Mouse (Mus musculus): Measurements from ENCODE around the gene Foxs1. TPM values are rescaled to one million over a fixed set of nuclear protein-coding genes. Genes with fewer than 3 reads are reported as not detected.
A peak's percentile ranks its signal among the peaks of the same experiment; 100 is the strongest.

The Foxs1 gene
- polyA plus RNA-seq, 1 experiment from 2014 or later: 6.1 TPM

- Histone ChIP-seq H3K27ac (ENCODE audit: low read length) (no peak overlapping the region), H3K27me3 (ENCODE audit: control insufficient read depth, insufficient read depth, low read length) (peaks cover 86% of the 10 kb centered on the region), H3K4me1 (ENCODE audit: control insufficient read depth, insufficient read depth, low read length) (peaks cover 7% of the 10 kb centered on the region), H3K36me3 (ENCODE audit: control insufficient read depth, insufficient read depth) (no peaks in the 10 kb centered on the region), H3K4me2 (ENCODE audit: low read depth, low read length) (no peak overlapping the region), H3K4me3 (ENCODE audit: low read length) (no peak overlapping the region), H3K9me3 (replicated peaks; ENCODE audit: control insufficient read depth, low read length) (no peaks in the 10 kb centered on the region), H3K9ac (ENCODE audit: low read length) (no peak overlapping the region)
- WGBS: 79% methylated on average over 5 of the region's 5 CpGs
- ATAC-seq (replicated peaks; ENCODE audit: extremely low read depth, insufficient read depth, low FRiP score): no peak
These were observed 15.5 kb upstream of the Foxs1 start for GRCm38 (mm10) chr2:152948438-152949020.

GRCm38 (mm10) chr2:152947098-152947497 is 14.1 kb upstream of the Foxs1 start:
- Histone ChIP-seq H3K4me3 (ENCODE audit: low read length) (no peak overlapping the region), H3K27ac (ENCODE audit: low read length) (no peak overlapping the region), H3K4me1 (ENCODE audit: control insufficient read depth, insufficient read depth, low read length) (peaks cover 17% of the 10 kb centered on the region), H3K36me3 (ENCODE audit: control insufficient read depth, insufficient read depth) (no peaks in the 10 kb centered on the region), H3K9me3 (replicated peaks; ENCODE audit: control insufficient read depth, low read length) (no peaks in the 10 kb centered on the region), H3K27me3 (ENCODE audit: control insufficient read depth, insufficient read depth, low read length) (peaks cover 93% of the 10 kb centered on the region), H3K9ac (ENCODE audit: low read length) (no peak overlapping the region), H3K4me2 (ENCODE audit: low read depth, low read length) (no peak overlapping the region)
- no peak for ATAC-seq (replicated peaks; ENCODE audit: extremely low read depth, insufficient read depth, low FRiP score)
- 53% methylated on average over 7 of the region's 7 CpGs for WGBS

GRCm38 (mm10) chr2:152944013-152944412 is 11.0 kb upstream of the Foxs1 start:
- H3K4me1 ChIP-seq (ENCODE audit: control insufficient read depth, insufficient read depth, low read length): peaks cover 10% of the 10 kb centered on the region
- WGBS: 50% methylated on average over 9 of the region's 9 CpGs
- H3K9me3 ChIP-seq (replicated peaks; ENCODE audit: control insufficient read depth, low read length): no peaks in the 10 kb centered on the region

GRCm38 (mm10) chr2:152943568-152943967 is 10.6 kb upstream of the Foxs1 start:
- Histone ChIP-seq H3K4me2 (ENCODE audit: low read depth, low read length) (peak overlapping the region; percentile 84), H3K9me3 (replicated peaks; ENCODE audit: control insufficient read depth, low read length) (no peaks in the 10 kb centered on the region), H3K27ac (ENCODE audit: low read length) (no peak overlapping the region), H3K4me1 (ENCODE audit: control insufficient read depth, insufficient read depth, low read length) (peaks cover 10% of the 10 kb centered on the region), H3K4me3 (ENCODE audit: low read length) (peak overlapping the region; percentile 55), H3K27me3 (ENCODE audit: control insufficient read depth, insufficient read depth, low read length) (peaks cover 77% of the 10 kb centered on the region), H3K36me3 (ENCODE audit: control insufficient read depth, insufficient read depth) (no peaks in the 10 kb centered on the region), H3K9ac (ENCODE audit: low read length) (no peak overlapping the region)
- 10% methylated on average over 8 of the region's 8 CpGs for WGBS
- no peak for ATAC-seq (replicated peaks; ENCODE audit: extremely low read depth, insufficient read depth, low FRiP score)

More at GRCm38 (mm10) chr2:152944013-152944412, 11.0 kb upstream of the Foxs1 start:
- Histone ChIP-seq H3K4me2 (ENCODE audit: low read depth, low read length) (no peak overlapping the region), H3K36me3 (ENCODE audit: control insufficient read depth, insufficient read depth) (no peaks in the 10 kb centered on the region), H3K9ac (ENCODE audit: low read length) (no peak overlapping the region), H3K4me3 (ENCODE audit: low read length) (no peak overlapping the region), H3K27ac (ENCODE audit: low read length) (no peak overlapping the region), H3K27me3 (ENCODE audit: control insufficient read depth, insufficient read depth, low read length) (peaks cover 81% of the 10 kb centered on the region)
- no peak for ATAC-seq (replicated peaks; ENCODE audit: extremely low read depth, insufficient read depth, low FRiP score)

GRCm38 (mm10) chr2:152942898-152943515 is 10.0 kb upstream of the Foxs1 start:
- H3K4me3 ChIP-seq (ENCODE audit: low read length): peak overlapping the region; percentile 55
- H3K4me1 ChIP-seq (ENCODE audit: control insufficient read depth, insufficient read depth, low read length): peaks cover 10% of the 10 kb centered on the region
- WGBS: under 1% methylated on average over 65 of the region's 65 CpGs
- no peak for ATAC-seq (replicated peaks; ENCODE audit: extremely low read depth, insufficient read depth, low FRiP score)
- peak overlapping the region; percentile 21 for H3K9ac ChIP-seq (ENCODE audit: low read length)
- H3K27ac ChIP-seq (ENCODE audit: low read length): no peak overlapping the region
- peak overlapping the region; percentile 84 for H3K4me2 ChIP-seq (ENCODE audit: low read depth, low read length)
- peaks cover 72% of the 10 kb centered on the region for H3K27me3 ChIP-seq (ENCODE audit: control insufficient read depth, insufficient read depth, low read length)
- no peaks in the 10 kb centered on the region for H3K36me3 ChIP-seq (ENCODE audit: control insufficient read depth, insufficient read depth)
- no peaks in the 10 kb centered on the region for H3K9me3 ChIP-seq (replicated peaks; ENCODE audit: control insufficient read depth, low read length)

GRCm38 (mm10) chr2:152941776-152942175 is 8.8 kb upstream of the Foxs1 start:
- Histone ChIP-seq H3K9me3 (replicated peaks; ENCODE audit: control insufficient read depth, low read length) (no peaks in the 10 kb centered on the region), H3K4me1 (ENCODE audit: control insufficient read depth, insufficient read depth, low read length) (peaks cover 10% of the 10 kb centered on the region), H3K36me3 (ENCODE audit: control insufficient read depth, insufficient read depth) (no peaks in the 10 kb centered on the region), H3K27ac (ENCODE audit: low read length) (no peak overlapping the region), H3K4me2 (ENCODE audit: low read depth, low read length) (no peak overlapping the region), H3K4me3 (ENCODE audit: low read length) (no peak overlapping the region), H3K27me3 (ENCODE audit: control insufficient read depth, insufficient read depth, low read length) (peaks cover 62% of the 10 kb centered on the region), H3K9ac (ENCODE audit: low read length) (no peak overlapping the region)
- 32% methylated on average over 7 of the region's 7 CpGs for WGBS
- ATAC-seq (replicated peaks; ENCODE audit: extremely low read depth, insufficient read depth, low FRiP score): no peak

GRCm38 (mm10) chr2:152941106-152941505 is 8.1 kb upstream of the Foxs1 start:
- WGBS: 82% methylated on average over 6 of the region's 6 CpGs

GRCm38 (mm10) chr2:152939846-152940245 is 6.8 kb upstream of the Foxs1 start:
- H3K27ac ChIP-seq (ENCODE audit: low read length): no peak overlapping the region
- peaks cover 48% of the 10 kb centered on the region for H3K27me3 ChIP-seq (ENCODE audit: control insufficient read depth, insufficient read depth, low read length)
- H3K4me2 ChIP-seq (ENCODE audit: low read depth, low read length): no peak overlapping the region
- 10% methylated on average over 4 of the region's 4 CpGs for WGBS
- no peak for ATAC-seq (replicated peaks; ENCODE audit: extremely low read depth, insufficient read depth, low FRiP score)
- no peak overlapping the region for H3K9ac ChIP-seq (ENCODE audit: low read length)
- no peak overlapping the region for H3K4me3 ChIP-seq (ENCODE audit: low read length)
- no peaks in the 10 kb centered on the region for H3K9me3 ChIP-seq (replicated peaks; ENCODE audit: control insufficient read depth, low read length)
- H3K4me1 ChIP-seq (ENCODE audit: control insufficient read depth, insufficient read depth, low read length): peaks cover 10% of the 10 kb centered on the region
- no peaks in the 10 kb centered on the region for H3K36me3 ChIP-seq (ENCODE audit: control insufficient read depth, insufficient read depth)

More at GRCm38 (mm10) chr2:152941106-152941505, 8.1 kb upstream of the Foxs1 start:
- peaks cover 10% of the 10 kb centered on the region for H3K4me1 ChIP-seq (ENCODE audit: control insufficient read depth, insufficient read depth, low read length)
- no peaks in the 10 kb centered on the region for H3K36me3 ChIP-seq (ENCODE audit: control insufficient read depth, insufficient read depth)
- H3K27ac ChIP-seq (ENCODE audit: low read length): no peak overlapping the region
- no peak overlapping the region for H3K4me3 ChIP-seq (ENCODE audit: low read length)
- no peaks in the 10 kb centered on the region for H3K9me3 ChIP-seq (replicated peaks; ENCODE audit: control insufficient read depth, low read length)
- no peak overlapping the region for H3K9ac ChIP-seq (ENCODE audit: low read length)
- no peak overlapping the region for H3K4me2 ChIP-seq (ENCODE audit: low read depth, low read length)
- ATAC-seq (replicated peaks; ENCODE audit: extremely low read depth, insufficient read depth, low FRiP score): no peak
- H3K27me3 ChIP-seq (ENCODE audit: control insufficient read depth, insufficient read depth, low read length): peaks cover 56% of the 10 kb centered on the region

GRCm38 (mm10) chr2:152933614-152934013 is 606 bp upstream of the Foxs1 start:
- Histone ChIP-seq H3K27ac (ENCODE audit: low read length) (peak overlapping the region; percentile 10; the same call in 1 of the 2 replicates), H3K4me2 (ENCODE audit: low read depth, low read length) (no peak overlapping the region), H3K27me3 (ENCODE audit: control insufficient read depth, insufficient read depth, low read length) (peaks cover 4% of the 10 kb centered on the region), H3K4me3 (ENCODE audit: low read length) (no peak overlapping the region), H3K9me3 (replicated peaks; ENCODE audit: control insufficient read depth, low read length) (no peaks in the 10 kb centered on the region), H3K36me3 (ENCODE audit: control insufficient read depth, insufficient read depth) (no peaks in the 10 kb centered on the region), H3K9ac (ENCODE audit: low read length) (no peak overlapping the region), H3K4me1 (ENCODE audit: control insufficient read depth, insufficient read depth, low read length) (peaks cover 3% of the 10 kb centered on the region; the same call in 1 of the 2 replicates)
- 32% methylated on average over 5 of the region's 5 CpGs for WGBS
- no peak for ATAC-seq (replicated peaks; ENCODE audit: extremely low read depth, insufficient read depth, low FRiP score)

Data from heart, embryonic 16.5 days (tissue).